ENCODE assay signal across 8 mouse cellular contexts in the genomic region with DNA sequence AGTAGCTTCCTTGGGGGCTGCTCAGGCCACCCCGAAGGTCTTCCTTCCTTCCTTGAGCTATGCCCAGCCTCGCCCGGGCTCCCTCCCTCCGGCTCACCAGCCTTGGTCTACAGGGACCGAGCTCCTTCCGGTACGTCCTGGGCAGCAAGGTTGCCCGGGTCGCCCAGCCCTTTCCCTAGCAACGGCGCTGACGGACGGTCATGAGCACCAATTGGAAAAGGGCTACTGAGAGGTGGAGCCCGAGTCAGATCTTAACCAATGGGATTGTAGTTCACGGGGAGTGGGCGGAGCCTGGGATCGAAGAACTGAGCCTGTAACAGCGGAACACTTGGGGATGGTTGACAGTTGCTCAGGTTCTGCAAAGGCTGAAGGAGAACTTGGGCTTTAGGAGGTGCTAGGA. TPM values are rescaled to one million over a fixed set of nuclear protein-coding genes. Genes with fewer than 3 reads are reported as not detected.
A peak's percentile ranks its signal among the peaks of the same experiment; 100 is the strongest.
DNase-seq lines count a peak whose midpoint lies in the region; ATAC-seq lines count a peak whose summit lies in the region.

A gene (minus strand): TSS at position 154 of the 400 bp plus-strand sequence.

- H3K4me1 ChIP-seq in heart, embryonic 10.5 days: peaks cover 33% of the 10 kb centered on the region
- peaks cover 33% of the 10 kb centered on the region for H3K4me1 ChIP-seq in kidney, embryonic 15.5 days

- H3K4me3 ChIP-seq in heart, embryonic 10.5 days: peak within 1 kb of the TSS; percentile 69
- H3K4me3 ChIP-seq in kidney, embryonic 15.5 days (replicated peaks): peak within 1 kb of the TSS; percentile 60

- no peaks in the 10 kb centered on the region for H3K9me3 ChIP-seq in heart, embryonic 10.5 days
- no peaks in the 10 kb centered on the region for H3K9me3 ChIP-seq in kidney, embryonic 15.5 days (replicated peaks)

- ATAC-seq in erythroblast, adult 5-6 weeks (replicated peaks; ENCODE audit: low FRiP score, poor library complexity, severe bottlenecking): peak; percentile 93
- ATAC-seq in kidney, embryonic 15.5 days (replicated peaks; ENCODE audit: low FRiP score): peak; percentile 97
- ATAC-seq in monocyte, adult 5-6 weeks (replicated peaks; ENCODE audit: insufficient number of reproducible peaks, low FRiP score, low TSS enrichment, poor library complexity, severe bottlenecking): peak; percentile 90

- peak within 1 kb of the TSS; percentile 84 for H3K4me2 ChIP-seq in kidney, embryonic 15.5 days

- H3K9ac ChIP-seq in kidney, embryonic 15.5 days: peak within 1 kb of the TSS; percentile 69

- H3K27me3 ChIP-seq in heart, embryonic 10.5 days (ENCODE audit: insufficient read depth, poor library complexity, severe bottlenecking): peaks cover 13% of the 10 kb centered on the region; the same call in 1 of the 2 replicates
- no peaks in the 10 kb centered on the region for H3K27me3 ChIP-seq in kidney, embryonic 15.5 days

- H3K27ac ChIP-seq in heart, embryonic 10.5 days: peak within 1 kb of the TSS; percentile 92
- peak within 1 kb of the TSS; percentile 86 for H3K27ac ChIP-seq in kidney, embryonic 15.5 days

- H3K36me3 ChIP-seq in heart, embryonic 10.5 days: no peaks in the 10 kb centered on the region
- no peaks in the 10 kb centered on the region for H3K36me3 ChIP-seq in kidney, embryonic 15.5 days

- under 1% methylated on average over 18 of the region's 18 CpGs for WGBS in heart, embryonic 10.5 days
- 1% methylated on average over 18 of the region's 18 CpGs for WGBS in kidney, embryonic 15.5 days

- peak; percentile 98 for DNase-seq in B cell, adult 2 months
- peak; percentile 100 for DNase-seq in brain, adult 2 months (ENCODE audit: low read depth, low spot score)
- DNase-seq in heart, embryonic 10.5 days (ENCODE audit: low spot score): peak; percentile 99
- DNase-seq in liver: peak; percentile 98
- DNase-seq in spleen, postnatal 4 days (ENCODE audit: low spot score in 2 of 2): peak; percentile 99

RNA-seq across cellular contexts. Expression of the gene that starts here (rescaled TPM):
- 0.42 and 1.3 TPM in 2 replicates for total RNA-seq in erythroblast, adult 5-6 weeks (2015; ENCODE audit: low replicate concordance)
- total RNA-seq in erythroblast, adult 5-6 weeks (2017; ENCODE audit: low replicate concordance): 1.4 TPM in 1 of 2 replicates, not detected in the other
- 14.5 and 19.8 TPM in 2 replicates for polyA plus RNA-seq in heart, embryonic 10.5 days (2016; fragmentation: Nextera tagmentation; extraction: Ambion mirVana)
- 14.9 and 15.0 TPM in 2 replicates for polyA plus RNA-seq in kidney, embryonic 15.5 days (2015; fragmentation: Nextera tagmentation; extraction: Ambion mirVana)
- 2.2 to 8.0 TPM (median 3.8 TPM) in 3 replicates for total RNA-seq in monocyte, adult 5-6 weeks (2017)

Comparison
In these comparisons a context has a peak if more than half of its experiments do, and no peak if none do; other contexts are left out.
1. Peak in every context shown above with its lines: DNase-seq, ATAC-seq, H3K4me3 ChIP-seq and H3K27ac ChIP-seq.